Mouse (Mus musculus): ENCODE results near the gene Intu.

The Intu gene

GRCm38 (mm10) chr3:40531286-40532141 lies at the start of gene Intu:
Gene Intu (plus strand): TSS chr3:40531286.
- peak; percentile 15 to 24 for DNase-seq

- no peak for DNase-seq
These were observed 47.8 kb upstream of the Intu start for GRCm38 (mm10) chr3:40483221-40483654.

- no peak for DNase-seq
These were observed 43.7 kb upstream of the Intu start for GRCm38 (mm10) chr3:40487381-40487780.

DNA sequence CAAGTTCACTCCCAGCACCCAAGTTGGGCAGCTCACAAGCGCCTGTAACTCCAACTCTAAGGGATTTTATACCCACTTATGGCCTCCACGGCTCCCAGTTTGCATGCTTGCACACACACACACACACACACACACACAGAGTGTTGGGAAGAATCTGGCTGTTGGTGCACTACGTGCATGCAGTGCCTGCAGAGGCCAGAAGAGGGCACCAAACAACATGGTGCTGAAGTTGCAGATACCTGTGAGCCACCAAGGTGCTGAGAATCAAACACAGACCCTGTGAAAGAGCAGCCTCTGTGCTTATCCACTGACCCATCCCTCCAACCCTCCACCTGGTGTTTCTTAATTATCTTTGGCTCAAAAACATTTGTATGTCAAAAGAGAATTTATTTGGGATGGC lies 39.3 kb upstream of the Intu start:
- DNase-seq: no peak

- DNase-seq: no peak
These were observed 32.2 kb upstream of the Intu start for GRCm38 (mm10) chr3:40498898-40499297.

DNA sequence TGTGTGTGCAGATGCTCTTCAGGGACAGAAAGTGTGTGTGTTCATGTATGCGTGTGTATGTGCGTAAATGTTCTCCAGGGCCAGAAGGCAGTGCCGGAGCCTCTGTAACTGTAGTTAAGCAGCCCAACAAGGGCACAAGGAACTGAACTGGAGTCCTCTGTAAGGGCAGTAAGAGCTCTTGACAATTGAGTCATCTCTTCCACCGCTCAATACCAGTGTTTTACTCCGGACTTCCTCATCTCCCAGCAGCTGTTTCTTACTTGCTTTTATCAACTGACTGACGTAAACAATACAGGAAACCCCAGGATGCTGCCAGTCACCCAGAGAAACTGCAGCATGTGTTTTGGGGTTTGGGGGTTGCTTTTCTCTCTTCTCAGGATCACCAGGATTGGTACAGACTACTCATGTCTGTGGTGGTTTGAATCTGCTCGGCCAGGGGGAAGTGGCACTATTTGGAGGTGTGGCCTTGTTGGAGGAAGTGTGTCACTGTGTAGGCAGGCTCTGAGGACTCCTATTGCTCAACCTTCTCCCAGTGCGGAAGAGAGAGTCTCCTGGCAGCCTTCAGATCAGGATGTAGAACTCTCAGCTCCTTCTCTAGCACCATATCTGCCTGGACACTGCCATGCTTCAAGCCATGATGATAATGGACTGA lies 30.8 kb upstream of the Intu start:
- no peak for DNase-seq

- DNase-seq: no peak
These were observed 26.7 kb upstream of the Intu start for GRCm38 (mm10) chr3:40504377-40504776.

DNA sequence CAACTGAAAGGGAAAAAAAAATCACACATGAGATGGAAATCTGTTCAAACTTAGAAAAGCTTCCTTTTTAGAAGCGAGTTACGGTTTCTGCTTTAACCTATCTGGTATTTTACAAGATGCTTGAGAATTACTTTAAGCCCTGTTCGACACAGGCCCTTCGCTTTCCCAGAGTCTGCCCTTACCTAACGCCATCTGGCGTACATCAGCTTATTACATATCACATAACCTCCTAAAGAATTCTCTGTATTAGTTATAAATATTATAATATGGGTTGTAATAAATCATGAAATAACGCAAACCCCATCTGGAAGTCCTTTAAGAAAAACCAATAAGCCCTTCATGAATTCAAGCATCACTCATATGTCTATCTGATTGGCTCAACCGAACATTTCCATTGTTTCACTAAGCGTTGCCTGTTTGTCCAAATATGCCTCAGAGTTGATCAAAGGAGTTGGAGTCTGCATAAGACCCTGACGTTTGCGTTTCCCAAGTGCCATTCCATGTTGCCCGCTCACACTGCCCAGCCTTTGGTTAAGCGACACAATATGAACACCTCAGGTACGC lies 25.6 kb upstream of the Intu start:
- DNase-seq: no peak

- no peak for DNase-seq
These were observed 22.0 kb upstream of the Intu start for GRCm38 (mm10) chr3:40508927-40509576.

DNA sequence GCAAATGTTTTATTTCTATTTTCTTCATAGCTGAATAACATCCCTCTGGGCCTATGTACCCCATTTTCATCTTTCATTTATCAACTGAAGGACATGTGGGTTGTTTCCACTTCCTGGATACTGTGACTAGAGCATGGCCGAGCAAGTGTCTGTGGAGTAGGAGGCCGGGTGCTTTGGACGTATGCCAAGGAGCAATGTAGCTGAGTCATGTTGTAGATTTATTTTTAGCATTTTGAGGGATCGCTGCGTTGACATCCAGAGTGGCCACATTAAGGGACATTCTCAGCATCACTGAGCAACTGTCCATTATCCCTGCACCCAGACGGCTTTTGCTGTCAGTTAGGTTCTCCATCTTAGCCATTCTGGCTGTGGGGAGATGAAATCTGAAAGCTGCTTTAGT lies 20.5 kb upstream of the Intu start:
- DNase-seq: no peak

GRCm38 (mm10) chr3:40512936-40513829 lies 17.9 kb upstream of the Intu start:
- DNase-seq: no peak

DNA sequence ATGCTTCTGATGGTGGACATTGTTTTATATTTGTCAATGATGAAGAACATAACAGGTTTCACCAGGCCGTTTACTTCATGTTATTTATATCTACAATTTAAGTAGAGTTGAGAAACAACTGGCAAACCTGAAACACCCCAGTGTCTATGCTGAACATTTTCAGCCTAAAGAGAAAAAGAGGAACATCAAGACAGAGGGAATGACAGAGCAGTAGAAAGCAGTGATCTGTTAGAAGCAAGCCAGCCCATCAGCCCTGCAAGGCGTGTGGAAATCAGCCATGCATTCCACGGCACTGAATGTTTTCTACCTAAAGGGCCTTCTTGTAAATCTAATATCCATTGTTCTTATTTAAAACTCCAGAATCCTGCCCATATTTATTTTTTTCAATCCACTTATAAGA lies 12.8 kb upstream of the Intu start:
- no peak for DNase-seq

- DNase-seq: no peak
These were observed 11.5 kb upstream of the Intu start for GRCm38 (mm10) chr3:40519555-40519954.

DNA sequence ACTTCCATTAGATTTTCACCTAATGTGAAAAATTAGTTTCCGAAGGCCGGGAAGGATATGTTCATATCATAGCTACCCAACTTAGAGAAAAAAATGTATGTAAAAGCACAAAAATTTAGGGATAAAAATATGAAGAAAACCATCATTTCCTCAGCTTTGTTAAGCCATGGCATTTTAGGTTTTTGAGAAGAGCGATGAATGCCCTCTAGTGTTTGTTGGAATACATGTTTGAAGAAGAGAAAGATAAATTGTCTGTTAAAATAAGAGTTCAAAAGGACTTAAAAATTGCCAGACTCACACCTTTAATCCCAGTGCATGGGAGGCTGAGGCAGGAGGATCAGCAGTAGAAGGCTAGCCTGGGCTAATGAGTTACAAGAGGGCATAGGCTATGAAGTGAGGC lies 10.5 kb upstream of the Intu start:
- DNase-seq: no peak

DNA sequence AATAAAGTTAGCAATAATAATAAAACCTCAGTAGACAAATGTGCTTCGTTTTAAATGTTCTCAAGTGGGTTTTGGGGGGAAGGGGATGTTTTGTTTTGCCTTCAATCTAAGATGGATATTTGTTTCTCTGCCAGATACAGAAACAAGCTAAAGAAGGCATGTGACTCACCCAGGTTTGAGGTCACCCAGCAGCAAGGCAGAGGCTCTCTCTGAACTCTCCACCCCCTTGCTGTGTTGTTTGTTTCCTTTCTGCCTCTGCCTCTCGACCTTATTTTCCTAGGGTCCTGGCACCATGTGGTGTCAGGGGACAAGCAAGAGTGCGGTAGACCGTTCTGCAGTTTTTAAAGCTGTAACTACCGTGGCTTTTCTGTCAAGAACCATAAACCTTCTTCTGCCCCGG lies 8.6 kb upstream of the Intu start:
- no peak for DNase-seq

GRCm38 (mm10) chr3:40522846-40523245 lies 8.2 kb upstream of the Intu start:
- no peak for DNase-seq

DNA sequence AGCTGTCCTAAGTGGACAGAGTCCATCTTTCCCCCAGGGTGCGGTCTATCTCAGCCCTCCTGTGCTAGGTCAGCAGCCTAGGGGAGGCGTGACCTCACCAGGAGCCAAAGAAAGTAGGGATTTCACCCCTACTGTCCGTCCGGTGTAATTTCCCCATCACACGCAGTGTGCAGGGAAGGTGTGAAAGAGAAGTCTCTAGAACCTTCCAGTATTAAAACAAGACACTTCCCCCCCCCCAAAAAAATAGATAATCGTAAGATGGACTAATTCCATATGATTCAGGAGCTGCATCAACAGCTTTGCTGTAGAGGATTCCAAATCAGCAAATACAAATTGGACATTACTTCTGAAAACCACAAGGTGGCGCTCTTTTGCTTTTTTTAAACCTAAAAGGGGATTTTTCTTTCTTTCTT lies 7.7 kb upstream of the Intu start:
- DNase-seq: no peak

- DNase-seq: no peak
These were observed 6.2 kb upstream of the Intu start for GRCm38 (mm10) chr3:40524841-40525240.

- peak; percentile 12 to 70 for DNase-seq
These were observed 5.7 kb upstream of the Intu start for GRCm38 (mm10) chr3:40525341-40525740.

- DNase-seq: no peak
These were observed 5.0 kb upstream of the Intu start for GRCm38 (mm10) chr3:40526095-40526494.

GRCm38 (mm10) chr3:40527218-40527617 lies 3.9 kb upstream of the Intu start:
- no peak for DNase-seq

All from spleen, adult 18-20 months (tissue).